Mouse (Mus musculus) embryonic facial prominence, embryonic 10.5 days (tissue): Measurements from ENCODE around the gene Trcg1. TPM values are rescaled to one million over a fixed set of nuclear protein-coding genes. Genes with fewer than 3 reads are reported as not detected.
"Not testable (repeated sequence)": the region's sequence is repeated elsewhere in the genome, so short reads cannot be mapped to it uniquely, and the experiment has no call there.

Source experiments
- DNase-seq: peaks from one replicate; pipeline ENCODE4 v3.0.0-alpha.2; 2017; ENCODE audit warnings: low spot score
- H3K27ac ChIP-seq: fragments of 300-500 bp; sonication (generic); replicated peaks from 2 replicates; pipeline ENCODE4 v1.5.1; 2016; ENCODE audit warnings: mild to moderate bottlenecking
- H3K27me3 ChIP-seq: fragments of 300-500 bp; sonication (generic); replicated peaks from 2 replicates; pipeline ENCODE4 v1.6.1; 2016; ENCODE audit warnings: low read depth, mild to moderate bottlenecking; ENCODE audit not compliant: poor library complexity, severe bottlenecking
- H3K36me3 ChIP-seq: fragments of 300-500 bp; sonication (generic); replicated peaks from 2 replicates; pipeline ENCODE4 v1.6.1; 2016; ENCODE audit warnings: mild to moderate bottlenecking, moderate library complexity
- H3K4me1 ChIP-seq: fragments of 300-500 bp; sonication (generic); 2 replicates; pipeline ENCODE4 v1.6.1; 2016
- H3K4me3 ChIP-seq: fragments of 300-500 bp; sonication (generic); 2 replicates; pipeline ENCODE4 v1.5.1; 2016; ENCODE audit warnings: mild to moderate bottlenecking, moderate library complexity
- H3K9me3 ChIP-seq: fragments of 300-500 bp; sonication (generic); 2 replicates; pipeline ENCODE4 v1.6.1; 2016; ENCODE audit warnings: mild to moderate bottlenecking
- WGBS: fragments of 180-500 bp; shearing (Covaris S2); methylation state at CpG from one replicate; pipeline ENCODE4 v1.1.7; 2016; 5-methylcytosine and 5-hydroxymethylcytosine counted together
- polyA plus RNA-seq: library from polyadenylated mRNA; unstranded; fragments of >200 nt; fragmentation: Nextera tagmentation; extraction: Ambion mirVana; gene quantifications from 2 replicates; pipeline ENCODE4 v1.2.1, GENCODE M21; 2016

The Trcg1 gene
- polyA plus RNA-seq, 1 experiment from 2014 or later, result 0.07 TPM

GRCm38 (mm10) chr9:57223341-57223740, 13.0 kb upstream of the Trcg1 start:
- Histone ChIP-seq H3K27ac (no peak overlapping the region), H3K27me3 (no peaks in the 10 kb centered on the region)
- no peak for DNase-seq

GRCm38 (mm10) chr9:57225780-57226627, 10.4 kb upstream of the Trcg1 start:
- H3K4me1 ChIP-seq, result peaks cover 9% of the 10 kb centered on the region
- H3K36me3 ChIP-seq, result no peaks in the 10 kb centered on the region
- DNase-seq, result no peak
- H3K27ac ChIP-seq, result no peak overlapping the region
- no peaks in the 10 kb centered on the region for H3K27me3 ChIP-seq
- WGBS, result 86% methylated on average over 13 of the region's 13 CpGs
- H3K9me3 ChIP-seq, result 0 out of 2 replicates have a peak, but pooled peaks cover 2% of the 10 kb centered on the region
- H3K4me3 ChIP-seq, result no peak overlapping the region

More at GRCm38 (mm10) chr9:57223341-57223740, 13.0 kb upstream of the Trcg1 start:
- Histone ChIP-seq H3K9me3 (0 out of 2 replicates have a peak, but pooled peaks cover 2% of the 10 kb centered on the region), H3K36me3 (no peaks in the 10 kb centered on the region), H3K4me3 (no peak overlapping the region), H3K4me1 (no peaks in the 10 kb centered on the region)

GRCm38 (mm10) chr9:57226628-57227122, 9.7 kb upstream of the Trcg1 start:
- H3K4me3 ChIP-seq, H3K27ac ChIP-seq, H3K4me1 ChIP-seq, H3K27me3 ChIP-seq, DNase-seq, H3K36me3 ChIP-seq, H3K9me3 ChIP-seq: not testable (repeated sequence)
- WGBS, result 89% methylated on average over 6 of the region's 6 CpGs

- peaks cover 9% of the 10 kb centered on the region for H3K4me1 ChIP-seq
- no peak overlapping the region for H3K27ac ChIP-seq
- H3K36me3 ChIP-seq, result no peaks in the 10 kb centered on the region
- 68% methylated on average over 5 of the region's 5 CpGs for WGBS
- H3K27me3 ChIP-seq, result no peaks in the 10 kb centered on the region
- 0 out of 2 replicates have a peak, but pooled peaks cover 2% of the 10 kb centered on the region for H3K9me3 ChIP-seq
- no peak for DNase-seq
- H3K4me3 ChIP-seq, result no peak overlapping the region
Observed at GRCm38 (mm10) chr9:57227203-57227602, 9.2 kb upstream of the Trcg1 start.

- peaks cover 9% of the 10 kb centered on the region for H3K4me1 ChIP-seq
- H3K4me3 ChIP-seq, result no peak overlapping the region
- no peak overlapping the region for H3K27ac ChIP-seq
- no peaks in the 10 kb centered on the region for H3K36me3 ChIP-seq
- 76% methylated on average over 4 of the region's 4 CpGs for WGBS
- H3K27me3 ChIP-seq, result no peaks in the 10 kb centered on the region
- no peak for DNase-seq
- H3K9me3 ChIP-seq, result no peaks in the 10 kb centered on the region
Observed at GRCm38 (mm10) chr9:57228186-57228585, 8.2 kb upstream of the Trcg1 start.

GRCm38 (mm10) chr9:57229726-57230125, 6.6 kb upstream of the Trcg1 start:
- no peak for DNase-seq
- H3K4me3 ChIP-seq, result no peak overlapping the region
- H3K27ac ChIP-seq, result no peak overlapping the region
- no peaks in the 10 kb centered on the region for H3K36me3 ChIP-seq
- peaks cover 9% of the 10 kb centered on the region for H3K4me1 ChIP-seq
- WGBS, result 81% methylated on average over 4 of the region's 4 CpGs
- H3K9me3 ChIP-seq, result no peaks in the 10 kb centered on the region
- no peaks in the 10 kb centered on the region for H3K27me3 ChIP-seq

- H3K27me3 ChIP-seq, result no peaks in the 10 kb centered on the region
- H3K4me3 ChIP-seq, result no peak overlapping the region
- no peaks in the 10 kb centered on the region for H3K9me3 ChIP-seq
- no peak overlapping the region for H3K27ac ChIP-seq
- H3K36me3 ChIP-seq, result no peaks in the 10 kb centered on the region
- WGBS, result 60% methylated on average over 9 of the region's 9 CpGs
- peaks cover 9% of the 10 kb centered on the region for H3K4me1 ChIP-seq
- DNase-seq, result peak; percentile 45
Observed at GRCm38 (mm10) chr9:57230146-57230783, 6.1 kb upstream of the Trcg1 start.

- Histone ChIP-seq H3K27ac (no peak overlapping the region), H3K4me1 (peaks cover 9% of the 10 kb centered on the region), H3K4me3 (no peak overlapping the region), H3K36me3 (no peaks in the 10 kb centered on the region), H3K27me3 (no peaks in the 10 kb centered on the region), H3K9me3 (no peaks in the 10 kb centered on the region)
- DNase-seq, result no peak
- WGBS, result 81% methylated on average over 8 of the region's 8 CpGs
Observed at GRCm38 (mm10) chr9:57231536-57232255, 4.7 kb upstream of the Trcg1 start.

- Histone ChIP-seq H3K4me3 (no peak overlapping the region), H3K4me1 (peaks cover 9% of the 10 kb centered on the region), H3K9me3 (no peaks in the 10 kb centered on the region), H3K36me3 (no peaks in the 10 kb centered on the region), H3K27me3 (no peaks in the 10 kb centered on the region), H3K27ac (no peak overlapping the region)
- 90% methylated on average over 5 of the region's 5 CpGs for WGBS
- DNase-seq, result no peak
Observed at GRCm38 (mm10) chr9:57232341-57232940, 3.9 kb upstream of the Trcg1 start.

GRCm38 (mm10) chr9:57233142-57233541, 3.2 kb upstream of the Trcg1 start:
- Histone ChIP-seq H3K27ac (no peak overlapping the region), H3K27me3 (no peaks in the 10 kb centered on the region), H3K9me3 (no peaks in the 10 kb centered on the region), H3K36me3 (no peaks in the 10 kb centered on the region), H3K4me3 (no peak overlapping the region), H3K4me1 (peaks cover 9% of the 10 kb centered on the region)
- WGBS, result 85% methylated on average over 6 of the region's 6 CpGs
- DNase-seq, result no peak

- H3K9me3 ChIP-seq, result no peaks in the 10 kb centered on the region
- H3K27me3 ChIP-seq, result no peaks in the 10 kb centered on the region
- WGBS, result 93% methylated on average over 3 of the region's 3 CpGs
- peaks cover 9% of the 10 kb centered on the region for H3K4me1 ChIP-seq
- no peak overlapping the region for H3K27ac ChIP-seq
- H3K4me3 ChIP-seq, result no peak overlapping the region
- no peaks in the 10 kb centered on the region for H3K36me3 ChIP-seq
- DNase-seq, result no peak
Observed at GRCm38 (mm10) chr9:57233767-57234166, 2.6 kb upstream of the Trcg1 start.

- H3K4me3 ChIP-seq, result no peak overlapping the region
- H3K9me3 ChIP-seq, result no peaks in the 10 kb centered on the region
- no peaks in the 10 kb centered on the region for H3K36me3 ChIP-seq
- no peaks in the 10 kb centered on the region for H3K27me3 ChIP-seq
- WGBS, result 85% methylated on average over 5 of the region's 5 CpGs
- H3K4me1 ChIP-seq, result no peaks in the 10 kb centered on the region
- no peak for DNase-seq
- no peak overlapping the region for H3K27ac ChIP-seq
Observed at GRCm38 (mm10) chr9:57237705-57238104, 1.3 kb downstream of the Trcg1 start.
